Mouse (Mus musculus) right cerebral cortex, postnatal 14 days (tissue): ENCODE results near the gene AI597479.
"Not testable (repeated sequence)": the region's sequence is repeated elsewhere in the genome, so short reads cannot be mapped to it uniquely, and the experiment has no call there.

Source experiments
- DNase-seq: peaks from one replicate; pipeline ENCODE4 v3.0.0; 2022

Gene AI597479

GRCm38 (mm10) chr1:43127196-43127595, 28.7 kb downstream of the AI597479 start:
- no peak for DNase-seq

GRCm38 (mm10) chr1:43127820-43128610, 29.5 kb downstream of the AI597479 start:
- no peak for DNase-seq

GRCm38 (mm10) chr1:43130219-43130981, 31.9 kb downstream of the AI597479 start:
- no peak for DNase-seq

GRCm38 (mm10) chr1:43131591-43131990, 33.1 kb downstream of the AI597479 start:
- DNase-seq = no peak

DNA sequence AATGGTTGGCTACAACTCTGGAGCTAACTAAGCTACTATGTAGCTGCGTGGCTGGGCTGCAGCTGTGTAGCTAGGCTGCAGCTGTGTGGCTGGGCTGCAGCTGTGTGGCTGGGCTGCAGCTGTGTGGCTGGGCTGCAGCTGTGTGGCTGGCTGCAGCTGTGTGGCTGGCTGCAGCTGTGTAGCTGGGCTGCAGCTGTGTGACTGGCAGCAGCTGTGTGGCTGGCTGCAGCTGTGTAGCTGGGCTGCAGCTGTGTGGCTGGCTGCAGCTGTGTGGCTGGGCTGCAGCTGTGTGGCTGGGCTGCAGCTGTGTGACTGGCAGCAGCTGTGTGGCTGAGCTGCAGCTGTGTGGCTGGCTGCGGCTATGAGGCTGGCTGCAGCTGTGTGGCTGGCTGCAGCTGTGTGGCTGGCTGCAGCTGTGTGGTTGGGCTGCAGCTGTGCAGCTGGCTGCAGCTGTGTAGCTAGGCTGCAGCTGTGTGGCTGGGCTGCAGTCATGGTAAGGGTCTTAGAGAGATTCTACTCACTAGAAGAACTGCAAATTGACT, 38.0 kb downstream of the AI597479 start:
- not testable (repeated sequence) for DNase-seq

DNA sequence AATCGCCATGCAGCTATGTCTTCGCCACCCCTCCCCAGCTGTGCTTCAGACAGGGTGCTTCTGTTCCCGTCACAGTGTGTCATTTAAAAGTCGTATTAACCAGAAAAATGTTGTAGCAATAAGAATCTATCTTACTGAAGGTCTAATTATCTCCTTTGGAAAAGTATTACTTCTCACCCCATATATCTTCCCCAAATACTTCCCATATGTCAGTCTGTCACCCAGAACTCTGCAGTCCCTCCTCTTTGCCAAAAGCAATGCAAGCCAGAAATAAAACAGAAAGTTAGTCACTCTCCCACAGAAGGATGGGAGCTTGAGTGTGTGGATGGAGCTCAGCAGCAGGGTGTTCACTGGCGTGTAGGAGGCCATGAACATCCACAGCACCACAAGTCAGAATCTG, 38.8 kb downstream of the AI597479 start:
- no peak for DNase-seq

GRCm38 (mm10) chr1:43138268-43138812, 39.8 kb downstream of the AI597479 start:
- no peak for DNase-seq

DNA sequence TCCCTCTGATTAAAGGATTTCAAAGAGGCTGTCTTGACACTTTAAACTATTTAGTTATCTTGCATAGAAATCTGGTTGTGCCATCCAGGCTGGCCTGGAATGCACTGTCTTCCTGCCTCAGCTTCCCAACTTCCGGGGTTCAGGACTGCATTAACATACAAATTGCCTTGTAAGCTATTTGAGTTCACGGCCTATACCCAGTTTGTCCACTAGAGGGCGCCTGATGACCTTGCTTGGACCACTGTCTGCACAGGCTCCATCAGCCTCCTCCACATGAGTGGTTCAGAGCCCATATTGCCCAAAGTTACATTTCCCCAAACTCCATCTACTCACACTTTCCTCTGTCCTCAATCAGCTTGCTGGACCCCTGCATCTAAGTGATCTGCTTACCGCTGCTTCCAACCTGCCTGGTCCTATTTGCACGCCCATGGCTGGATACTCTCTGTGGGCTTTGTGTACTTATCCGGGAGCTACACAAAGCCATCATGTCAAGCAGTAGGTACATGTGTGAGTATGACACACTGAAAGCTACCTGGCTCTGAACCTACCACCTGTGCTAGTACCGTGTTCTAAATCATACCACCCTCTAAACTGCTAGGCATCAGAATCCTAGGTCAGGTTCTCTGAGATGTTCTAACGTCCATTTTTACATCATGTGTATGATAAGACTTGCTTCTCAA, 41.2 kb downstream of the AI597479 start:
- DNase-seq = peak; percentile 86

- no peak for DNase-seq
These were observed 43.0 kb downstream of the AI597479 start for GRCm38 (mm10) chr1:43141555-43141961.

DNA sequence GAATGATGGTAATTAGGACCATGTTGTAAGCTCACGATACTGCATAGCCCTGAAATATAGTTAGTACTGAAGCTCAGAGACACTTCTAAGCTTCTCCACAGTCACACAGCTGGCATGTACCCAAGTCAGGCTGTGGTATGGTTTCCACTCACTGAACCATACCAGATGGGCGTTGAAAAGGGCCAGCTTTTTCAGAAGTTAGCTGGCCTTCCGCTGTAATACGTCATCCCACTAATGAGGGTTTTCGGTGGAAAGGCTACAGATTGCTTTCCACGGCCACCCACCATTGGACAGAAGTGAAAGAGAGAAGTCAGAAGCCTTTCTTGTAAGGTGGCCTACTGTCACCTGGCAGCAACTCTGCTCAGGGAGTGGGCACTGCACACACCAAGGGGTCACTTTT, 44.3 kb downstream of the AI597479 start:
- no peak for DNase-seq

- DNase-seq = no peak
These were observed 44.8 kb downstream of the AI597479 start for GRCm38 (mm10) chr1:43143284-43143683.

- no peak for DNase-seq
These were observed 45.3 kb downstream of the AI597479 start for GRCm38 (mm10) chr1:43143791-43144190.

DNA sequence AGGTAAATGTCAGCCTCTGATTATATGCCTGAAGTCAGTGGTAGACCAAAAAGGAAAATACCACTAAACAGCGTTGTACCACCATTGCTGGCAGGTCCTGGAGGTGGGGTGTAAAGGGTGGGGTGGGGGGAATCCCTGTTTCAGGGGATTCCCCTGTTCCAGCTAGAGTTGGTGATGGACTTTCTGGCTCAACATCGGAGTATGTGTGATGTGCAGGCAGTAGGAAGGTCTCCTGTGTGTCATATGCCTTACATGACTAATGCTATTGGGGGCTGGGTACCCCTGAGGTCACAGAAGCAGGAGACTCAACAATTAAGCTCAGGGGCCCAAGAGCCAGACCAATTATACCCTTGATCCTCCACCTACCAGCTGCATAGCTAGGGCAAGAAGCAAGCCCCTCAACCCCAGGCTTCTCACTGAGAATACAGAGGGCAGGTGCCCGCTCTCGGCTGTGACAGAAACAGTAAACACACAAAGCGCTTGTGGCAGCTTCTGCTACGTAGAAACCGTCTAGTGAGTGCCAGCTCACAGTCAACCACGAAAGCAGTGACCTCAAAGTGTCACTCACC, 45.9 kb downstream of the AI597479 start:
- DNase-seq = no peak

GRCm38 (mm10) chr1:43145388-43145787, 46.9 kb downstream of the AI597479 start:
- DNase-seq = no peak

DNA sequence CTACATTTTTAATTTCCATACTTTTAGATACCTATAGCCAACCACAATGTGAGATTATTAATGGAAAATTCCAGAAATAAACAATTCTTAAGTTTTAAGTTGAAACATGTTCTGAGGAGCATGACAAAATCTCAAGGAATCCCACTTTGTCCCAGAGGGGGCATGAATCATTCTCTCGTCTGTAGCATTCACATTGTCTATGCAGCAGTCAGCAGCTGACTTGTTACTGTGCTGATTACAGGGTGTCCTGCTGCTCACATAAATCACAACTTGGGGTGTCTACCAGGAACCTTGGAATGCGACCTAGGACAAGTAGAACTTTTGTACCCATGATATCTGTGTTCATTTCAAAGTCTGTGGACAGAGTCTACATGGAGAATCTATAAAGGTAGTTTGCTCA, 49.0 kb downstream of the AI597479 start:
- no peak for DNase-seq

DNA sequence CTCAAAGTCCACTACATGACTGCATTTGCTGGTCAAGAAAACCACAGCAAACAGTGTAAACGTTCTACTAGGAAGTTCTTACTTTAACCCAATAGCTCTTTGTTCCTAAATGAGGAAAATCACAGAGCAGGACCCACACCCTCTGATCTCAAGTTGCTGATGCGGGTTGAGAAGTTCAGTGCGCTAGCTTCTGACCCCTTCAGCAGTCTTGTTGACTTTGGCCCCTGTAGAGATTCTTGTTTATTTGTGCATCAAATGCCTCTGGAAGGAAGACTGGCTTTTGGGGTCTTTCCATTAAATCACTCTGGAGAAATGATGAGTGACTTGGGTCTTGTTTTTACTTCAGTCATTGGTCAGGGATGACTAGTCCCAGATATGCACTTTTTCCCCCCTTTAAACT, 51.7 kb downstream of the AI597479 start:
- DNase-seq = no peak

GRCm38 (mm10) chr1:43152626-43153025, 54.1 kb downstream of the AI597479 start:
- no peak for DNase-seq

GRCm38 (mm10) chr1:43153538-43153937, 55.0 kb downstream of the AI597479 start:
- DNase-seq = no peak

- DNase-seq = no peak
These were observed 56.0 kb downstream of the AI597479 start for GRCm38 (mm10) chr1:43154491-43154890.

- no peak for DNase-seq
These were observed 59.4 kb downstream of the AI597479 start for GRCm38 (mm10) chr1:43157907-43158306.

DNA sequence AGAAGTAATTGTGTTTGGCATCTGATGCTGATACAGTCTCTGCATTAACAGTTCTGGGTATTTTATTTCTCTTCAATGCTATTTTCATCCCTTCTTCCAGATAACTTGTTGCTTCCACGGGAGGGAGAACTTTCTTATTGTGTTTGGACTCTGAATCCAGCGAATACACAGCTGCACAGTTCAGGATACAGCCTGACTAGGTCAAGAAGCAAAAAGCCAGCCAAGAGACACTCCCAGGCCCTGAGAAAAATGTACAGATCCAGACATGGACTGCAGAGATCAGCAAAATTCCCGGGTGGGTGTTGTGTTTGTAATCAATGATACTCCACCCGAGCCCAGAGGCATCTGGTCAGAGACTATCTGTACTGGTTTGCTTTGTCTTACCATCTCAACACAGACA, 60.9 kb downstream of the AI597479 start:
- DNase-seq = no peak

GRCm38 (mm10) chr1:43162394-43162793, 63.9 kb downstream of the AI597479 start:
- no peak for DNase-seq

DNA sequence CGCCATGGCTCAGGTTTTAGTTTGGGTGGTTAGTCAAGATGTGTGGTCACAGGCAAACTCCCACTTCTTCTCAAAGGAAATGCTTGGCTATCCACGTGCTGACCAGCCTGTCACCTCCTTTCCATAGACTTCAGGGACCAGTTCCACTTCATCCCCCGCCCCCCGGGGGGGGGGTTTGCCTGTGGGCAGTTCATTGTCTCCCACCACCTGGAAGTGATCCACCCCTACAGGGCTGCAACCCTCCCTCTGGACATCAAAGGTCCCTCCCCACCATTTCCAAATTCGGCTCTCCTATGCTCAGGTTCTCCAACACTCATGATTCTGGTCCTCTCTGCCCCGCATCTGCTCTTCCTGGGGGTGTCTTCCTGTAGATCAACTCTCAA, 64.6 kb downstream of the AI597479 start:
- no peak for DNase-seq
